Mouse (Mus musculus): ENCODE results near the gene Nudt3.

- TF ChIP-seq CTCF (IDR thresholded peaks at IDR 0.05; ENCODE audit: low read depth) (no peak), EP300 (IDR thresholded peaks at IDR 0.05; ENCODE audit: low read depth) (no peak)
Observed at GRCm38 (mm10) chr17:27645807-27646206, 22.5 kb upstream of the Nudt3 start.
